Mouse (Mus musculus): ENCODE measurements around the gene Bbx.

- TF ChIP-seq FLI1 (IDR thresholded peaks at IDR 0.05; ENCODE audit: low read length) = no peak
- TF ChIP-seq GATA1 (IDR thresholded peaks at IDR 0.05; ENCODE audit: borderline replicate concordance, low read length) = no peak
Measured at GRCm38 (mm10) chr16:50292834-50293233, 139.4 kb downstream of the Bbx start.
